Mouse (Mus musculus) intestine, embryonic 16.5 days (tissue): ENCODE data around the gene Mcam. TPM values are rescaled to one million over a fixed set of nuclear protein-coding genes. Genes with fewer than 3 reads are reported as not detected.

Source experiments
- ATAC-seq: fragments of 200-750 bp; cut with Nextera tagmentation; 2 replicates; pipeline ENCODE4 v1.8.0; 2017; ENCODE audit warnings: moderate TSS enrichment, moderate library complexity
- H3K27ac ChIP-seq: fragments of 300-500 bp; sonication (generic); 2 replicates; pipeline ENCODE4 v1.5.1; 2014; ENCODE audit warnings: mild to moderate bottlenecking, low read length
- H3K27me3 ChIP-seq: fragments of 300-500 bp; sonication (generic); replicated peaks from 2 replicates; pipeline ENCODE4 v1.6.1; 2014; ENCODE audit warnings: low read length, control low read depth, mixed read lengths; ENCODE audit not compliant: control insufficient read depth, insufficient read depth
- H3K36me3 ChIP-seq: fragments of 300-500 bp; sonication (generic); 2 replicates; pipeline ENCODE4 v1.6.1; 2014; ENCODE audit warnings: low read length, control low read depth; ENCODE audit not compliant: control insufficient read depth, insufficient read depth
- H3K4me1 ChIP-seq: fragments of 300-500 bp; sonication (generic); 2 replicates; pipeline ENCODE4 v1.6.1; 2014; ENCODE audit warnings: low read length, control low read depth, mixed read lengths; ENCODE audit not compliant: control insufficient read depth, insufficient read depth
- H3K4me2 ChIP-seq: fragments of 300-500 bp; sonication (generic); 2 replicates; pipeline ENCODE4 v1.6.1; 2014; ENCODE audit warnings: low read depth, low read length, control low read depth
- H3K4me3 ChIP-seq: fragments of 300-500 bp; sonication (generic); 2 replicates; pipeline ENCODE4 v1.5.1; 2014; ENCODE audit warnings: mild to moderate bottlenecking, low read length
- H3K9ac ChIP-seq: fragments of 300-500 bp; sonication (generic); 2 replicates; pipeline ENCODE4 v1.6.1; 2014; ENCODE audit warnings: low read depth, low read length
- H3K9me3 ChIP-seq: fragments of 300-500 bp; sonication (generic); 2 replicates; pipeline ENCODE4 v1.6.1; 2016; ENCODE audit warnings: low read length, control low read depth; ENCODE audit not compliant: control insufficient read depth
- WGBS: fragments of 180-500 bp; shearing (Covaris S2); extraction: QIAGEN DNeasy Blood & Tissue Kit; methylation state at CpG from one replicate; pipeline ENCODE4 v1.1.7; 2014; 5-methylcytosine and 5-hydroxymethylcytosine counted together
- polyA plus RNA-seq: library from polyadenylated mRNA; unstranded; fragments of >200 nt; fragmentation: Nextera tagmentation; extraction: Ambion mirVana; gene quantifications from 2 replicates; pipeline ENCODE4 v1.2.1, GENCODE M21; 2015

Mcam gene
- polyA plus RNA-seq, 1 experiment from 2014 or later: 45.1 TPM

DNA sequence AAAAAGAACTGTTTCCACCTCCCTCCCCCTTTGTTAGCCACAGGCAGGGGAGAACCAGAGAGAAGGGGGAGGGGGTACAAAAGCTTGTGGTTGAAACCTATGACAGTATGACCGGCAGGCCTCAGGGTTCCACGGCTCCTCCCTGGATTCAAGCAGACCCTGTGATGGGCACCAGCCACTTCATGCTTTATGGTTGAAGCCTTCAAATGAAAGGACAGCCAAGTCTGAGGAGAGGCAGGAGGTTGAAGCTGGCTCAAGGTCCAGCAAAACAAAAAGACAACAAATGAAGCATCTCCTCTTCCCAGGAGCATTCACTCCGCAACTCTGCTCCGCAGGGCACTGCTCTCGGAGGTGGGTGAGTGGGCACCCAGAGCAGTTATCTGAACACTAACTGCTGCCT is 9.2 kb downstream of the Mcam start:
- no peak overlapping the region for H3K9ac ChIP-seq
- no peak overlapping the region for H3K4me2 ChIP-seq
- H3K4me3 ChIP-seq: no peak overlapping the region
- WGBS: 82% methylated on average over 5 of the region's 5 CpGs
- H3K4me1 ChIP-seq: no peaks in the 10 kb centered on the region
- no peaks in the 10 kb centered on the region for H3K36me3 ChIP-seq
- no peaks in the 10 kb centered on the region for H3K9me3 ChIP-seq
- no peak overlapping the region for H3K27ac ChIP-seq
- no peak for ATAC-seq
- no peaks in the 10 kb centered on the region for H3K27me3 ChIP-seq

DNA sequence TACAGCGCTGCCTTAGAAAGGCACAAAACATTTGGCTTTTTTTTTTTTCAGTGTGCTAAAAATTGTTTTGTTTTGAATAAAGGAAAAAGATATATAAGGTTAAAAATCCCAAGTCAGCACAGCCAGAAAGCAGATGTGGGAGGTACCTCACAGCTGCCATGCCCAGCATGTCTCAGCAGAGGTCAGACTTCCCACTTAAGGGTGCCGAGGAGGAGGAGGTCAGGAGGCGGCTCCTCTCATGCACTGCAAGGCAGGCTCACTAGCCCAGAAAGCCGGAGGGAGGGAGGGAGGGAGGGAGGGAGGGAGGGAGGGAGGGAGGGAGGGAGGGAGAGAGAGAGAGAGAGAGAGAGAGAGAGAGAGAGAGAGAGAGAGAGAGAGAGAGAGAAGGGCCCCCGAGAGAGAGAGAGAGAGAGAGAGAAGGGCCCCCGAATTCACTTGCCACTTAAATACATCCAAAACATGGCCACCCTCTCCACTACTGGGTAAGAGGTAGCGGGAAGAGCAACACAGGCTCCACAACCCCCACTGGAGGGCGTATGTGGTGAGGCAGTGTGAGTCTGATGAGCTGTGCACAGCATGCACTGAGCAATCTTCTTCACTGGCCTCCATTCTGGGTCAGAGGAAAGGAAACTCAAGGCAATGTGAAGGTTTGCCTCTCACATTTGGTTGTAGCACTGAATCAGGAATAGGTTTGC is 9.9 kb downstream of the Mcam start:
- H3K27ac ChIP-seq: no peak overlapping the region
- H3K4me3 ChIP-seq: no peak overlapping the region
- H3K27me3 ChIP-seq: no peaks in the 10 kb centered on the region
- no peaks in the 10 kb centered on the region for H3K4me1 ChIP-seq
- peak; percentile 60 for ATAC-seq
- no peaks in the 10 kb centered on the region for H3K9me3 ChIP-seq
- WGBS: 44% methylated on average over 7 of the region's 8 CpGs
- H3K9ac ChIP-seq: no peak overlapping the region
- no peaks in the 10 kb centered on the region for H3K36me3 ChIP-seq
- H3K4me2 ChIP-seq: no peak overlapping the region

DNA sequence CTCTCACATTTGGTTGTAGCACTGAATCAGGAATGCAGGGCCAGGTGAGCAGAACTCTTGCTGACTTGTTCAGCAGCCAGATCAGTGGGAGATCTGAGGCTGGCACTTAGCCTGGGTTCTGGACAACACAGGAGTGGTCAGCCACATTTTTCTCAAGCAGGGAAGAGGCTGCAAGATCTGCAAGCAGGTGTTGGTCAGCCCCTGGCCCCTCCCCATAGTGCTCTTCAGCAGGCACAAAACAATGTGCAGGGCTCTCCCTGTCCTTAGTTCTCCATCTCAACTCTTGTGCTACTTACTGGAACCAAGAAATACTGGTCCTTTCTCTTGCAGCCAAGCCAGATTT is 10.4 kb downstream of the Mcam start:
- Histone ChIP-seq H3K27ac (no peak overlapping the region), H3K36me3 (no peaks in the 10 kb centered on the region)

DNA sequence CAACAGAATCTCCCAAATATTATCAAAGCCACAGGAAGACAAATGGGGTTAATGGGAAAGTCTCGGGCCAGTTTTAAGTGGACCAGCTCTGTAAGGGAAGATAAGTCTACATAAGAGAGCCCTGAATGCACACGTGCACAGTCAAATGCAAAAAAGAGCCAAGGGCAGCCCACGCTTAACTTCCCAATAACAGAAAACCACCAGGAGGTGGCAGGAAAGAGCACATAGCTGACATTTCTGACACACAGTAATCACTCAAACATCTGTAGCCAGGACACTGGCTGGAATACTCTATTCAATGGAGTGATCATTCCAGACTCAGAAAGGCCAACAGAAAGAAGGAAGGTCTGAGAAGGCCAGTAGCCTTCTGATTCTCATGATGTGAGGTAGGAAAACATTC is 13.0 kb downstream of the Mcam start:
- H3K27me3 ChIP-seq: no peaks in the 10 kb centered on the region
- H3K27ac ChIP-seq: no peak overlapping the region
- no peaks in the 10 kb centered on the region for H3K4me1 ChIP-seq
- ATAC-seq: no peak
- 57% methylated on average over 3 of the region's 3 CpGs for WGBS
- H3K36me3 ChIP-seq: 0 out of 2 replicates have a peak, but pooled peaks cover 3% of the 10 kb centered on the region
- no peak overlapping the region for H3K9ac ChIP-seq
- no peak overlapping the region for H3K4me3 ChIP-seq
- H3K4me2 ChIP-seq: no peak overlapping the region
- no peaks in the 10 kb centered on the region for H3K9me3 ChIP-seq

More for the DNA sequence above, 10.4 kb downstream of the Mcam start:
- no peak overlapping the region for H3K4me2 ChIP-seq
- no peaks in the 10 kb centered on the region for H3K27me3 ChIP-seq
- no peaks in the 10 kb centered on the region for H3K9me3 ChIP-seq
- ATAC-seq: no peak
- H3K4me3 ChIP-seq: no peak overlapping the region
- H3K9ac ChIP-seq: no peak overlapping the region
- no peaks in the 10 kb centered on the region for H3K4me1 ChIP-seq

DNA sequence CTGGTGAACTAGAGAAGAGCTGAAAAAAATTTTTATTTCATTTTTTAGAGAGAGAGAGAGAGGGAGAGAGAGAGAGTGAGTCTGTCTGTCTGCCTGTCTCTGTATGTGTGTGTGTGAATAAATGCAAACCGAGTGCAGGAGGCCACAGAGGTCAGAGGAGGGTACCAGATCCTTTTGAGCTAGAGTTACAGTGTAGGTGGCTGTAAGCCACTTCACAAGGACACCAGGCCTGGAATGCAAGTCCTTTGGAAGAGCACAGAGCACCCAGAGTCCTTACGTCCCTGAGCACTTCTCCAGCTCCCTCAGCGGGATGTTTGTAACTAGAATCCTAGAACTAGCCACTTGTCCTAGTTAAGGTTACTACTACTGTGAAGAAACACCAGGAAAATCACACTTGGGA is 25.6 kb downstream of the Mcam start:
- Histone ChIP-seq H3K9ac (no peak overlapping the region), H3K36me3 (peaks cover 18% of the 10 kb centered on the region; the same call in 1 of the 2 replicates), H3K27ac (no peak overlapping the region), H3K4me1 (no peaks in the 10 kb centered on the region), H3K9me3 (no peaks in the 10 kb centered on the region), H3K4me2 (no peak overlapping the region), H3K4me3 (no peak overlapping the region), H3K27me3 (no peaks in the 10 kb centered on the region)
- 77% methylated on average over 3 of the region's 3 CpGs for WGBS
- ATAC-seq: no peak

DNA sequence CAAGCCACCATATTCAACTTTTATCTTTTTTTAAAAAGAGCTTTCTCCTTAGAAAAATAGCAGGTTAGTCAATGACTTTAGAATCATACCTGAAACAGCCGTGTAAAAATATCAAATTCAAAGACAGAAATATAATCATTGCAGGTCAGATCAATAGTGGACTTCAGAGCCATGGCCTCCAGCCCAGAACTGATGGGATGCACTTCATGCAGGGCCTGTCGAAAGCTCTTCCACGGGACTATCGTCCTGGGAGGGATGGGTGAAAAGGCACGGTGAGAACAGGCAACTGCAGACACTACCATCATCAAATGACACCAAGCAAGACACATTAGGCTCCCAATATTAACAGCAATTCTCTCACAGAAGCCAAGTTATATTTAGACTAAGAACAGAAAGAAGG is 34.7 kb downstream of the Mcam start:
- Histone ChIP-seq H3K36me3 (0 out of 2 replicates have a peak, but pooled peaks cover 4% of the 10 kb centered on the region), H3K9ac (no peak overlapping the region), H3K4me2 (no peak overlapping the region), H3K9me3 (no peaks in the 10 kb centered on the region), H3K27me3 (no peaks in the 10 kb centered on the region), H3K27ac (no peak overlapping the region), H3K4me3 (no peak overlapping the region), H3K4me1 (no peaks in the 10 kb centered on the region)
- WGBS: 85% methylated on average over 5 of the region's 5 CpGs
- ATAC-seq: no peak

DNA sequence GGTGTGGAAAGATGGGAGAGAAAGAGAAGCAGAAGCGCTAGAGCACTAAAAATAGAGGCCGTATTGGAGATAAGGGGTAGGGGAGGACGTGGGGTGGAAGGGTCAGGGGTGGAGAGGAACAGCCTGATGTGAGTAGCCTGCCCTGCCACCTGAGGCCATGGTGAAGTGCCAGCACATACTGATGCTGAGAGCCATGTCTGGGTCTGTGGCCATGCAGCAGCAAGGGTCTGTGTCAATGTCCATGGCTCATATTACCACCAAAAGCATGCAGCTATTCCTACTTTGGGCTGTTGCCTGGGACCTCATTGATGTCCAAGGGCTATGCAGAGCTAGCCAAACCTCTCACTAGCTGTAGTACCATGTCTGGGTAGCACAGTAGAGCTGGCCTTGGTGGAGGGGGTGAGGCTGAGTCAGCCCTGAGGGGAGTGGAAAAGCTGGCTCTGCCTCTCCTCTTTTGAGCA is 36.5 kb downstream of the Mcam start:
- Histone ChIP-seq H3K9me3 (no peaks in the 10 kb centered on the region), H3K27me3 (no peaks in the 10 kb centered on the region), H3K4me1 (peaks cover 3% of the 10 kb centered on the region), H3K4me3 (no peak overlapping the region), H3K4me2 (no peak overlapping the region), H3K27ac (no peak overlapping the region), H3K36me3 (no peaks in the 10 kb centered on the region), H3K9ac (no peak overlapping the region)
- no peak for ATAC-seq
- WGBS: 67% methylated on average over 3 of the region's 3 CpGs

DNA sequence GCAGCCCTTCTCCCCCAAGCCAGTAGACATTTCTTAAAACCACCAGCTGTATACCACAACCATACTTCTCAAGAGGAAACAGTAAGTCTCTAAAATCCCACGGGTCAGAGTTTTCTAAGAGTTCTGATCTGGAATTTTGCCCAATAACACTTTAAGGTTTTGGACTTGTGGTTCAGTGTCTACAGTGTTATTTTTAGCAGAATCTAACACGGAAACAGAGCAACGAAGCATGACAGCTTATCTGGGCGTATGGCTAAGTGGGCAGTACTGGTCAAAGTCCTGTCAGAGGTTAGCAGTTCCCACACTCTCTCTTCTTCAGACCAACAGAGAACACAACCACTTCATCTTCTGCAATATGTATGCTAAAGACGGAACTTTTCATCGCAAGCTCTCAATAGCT is 41.3 kb downstream of the Mcam start:
- Histone ChIP-seq H3K4me2 (peak overlapping the region; percentile 39), H3K9ac (no peak overlapping the region), H3K36me3 (0 out of 2 replicates have a peak, but pooled peaks cover 2% of the 10 kb centered on the region), H3K27me3 (no peaks in the 10 kb centered on the region), H3K27ac (peak overlapping the region; percentile 80), H3K9me3 (no peaks in the 10 kb centered on the region), H3K4me1 (peaks cover 19% of the 10 kb centered on the region), H3K4me3 (0 out of 2 replicates have a peak overlapping the region, but pooled peaks have one; percentile 1)
- ATAC-seq: peak; percentile 89
- 37% methylated on average over 6 of the region's 6 CpGs for WGBS

DNA sequence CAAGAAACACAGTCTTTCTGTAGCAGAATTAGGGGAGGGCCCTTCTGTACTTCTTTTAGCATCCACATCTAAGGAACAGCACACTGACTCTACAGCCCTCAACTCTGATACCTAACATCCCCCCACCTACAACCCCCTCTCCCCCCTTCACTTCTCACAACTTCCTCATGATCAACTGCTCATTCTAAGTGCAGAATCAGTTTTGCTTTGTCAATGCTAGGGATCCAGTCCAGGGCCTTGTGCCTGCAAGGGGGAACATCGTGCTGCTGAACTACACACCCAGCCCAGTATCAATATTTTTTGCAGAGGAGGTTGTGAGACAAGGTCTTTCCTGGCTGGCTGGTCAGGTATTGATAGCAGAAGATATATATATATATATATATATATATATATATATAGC is 41.7 kb downstream of the Mcam start:
- Histone ChIP-seq H3K9ac (no peak overlapping the region), H3K36me3 (0 out of 2 replicates have a peak, but pooled peaks cover 2% of the 10 kb centered on the region), H3K9me3 (no peaks in the 10 kb centered on the region), H3K27ac (peak overlapping the region; percentile 80), H3K4me1 (peaks cover 19% of the 10 kb centered on the region), H3K4me2 (peak overlapping the region; percentile 39), H3K4me3 (peak overlapping the region; percentile 1; the same call in 1 of the 2 replicates), H3K27me3 (no peaks in the 10 kb centered on the region)
- ATAC-seq: peak; percentile 39
- WGBS: 70% methylated on average over 1 of the region's 1 CpGs

DNA sequence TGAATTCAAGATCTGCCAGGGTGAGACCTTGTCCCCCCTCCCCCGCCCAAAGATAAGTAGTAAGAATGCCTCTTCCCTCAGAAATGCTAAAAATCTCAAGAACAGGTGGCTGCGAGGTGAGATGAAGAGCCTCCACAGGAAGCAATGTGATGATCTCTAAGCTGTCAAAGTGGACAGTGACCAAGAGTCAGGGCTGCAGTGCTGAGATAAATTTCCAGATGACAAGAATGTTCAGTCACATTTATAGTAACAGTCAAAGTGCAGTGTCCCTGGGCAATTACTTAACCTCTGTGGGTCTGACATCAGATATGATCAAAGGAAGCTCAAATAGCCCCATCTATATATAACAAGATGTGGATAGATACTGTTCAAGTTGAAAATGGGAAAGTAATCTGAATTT is 43.1 kb downstream of the Mcam start:
- no peak for ATAC-seq
- Histone ChIP-seq H3K4me1 (peaks cover 19% of the 10 kb centered on the region), H3K36me3 (0 out of 2 replicates have a peak, but pooled peaks cover 2% of the 10 kb centered on the region), H3K4me3 (no peak overlapping the region), H3K27ac (no peak overlapping the region), H3K27me3 (no peaks in the 10 kb centered on the region), H3K4me2 (no peak overlapping the region), H3K9ac (no peak overlapping the region), H3K9me3 (no peaks in the 10 kb centered on the region)
- 90% methylated on average over 2 of the region's 2 CpGs for WGBS
